Comparison of ENCODE assay signal across 8 mouse cellular contexts in genomic region chr10:81318589-81319329, GRCm38 (mm10). TPM values are rescaled to one million over a fixed set of nuclear protein-coding genes. Genes with fewer than 3 reads are reported as not detected.
A peak's percentile ranks its signal among the peaks of the same experiment; 100 is the strongest.
DNase-seq lines count a peak whose midpoint lies in the region; ATAC-seq and TF ChIP-seq lines count a peak whose summit lies in the region.

No protein-coding gene starts in this region.

- no peak for TF ChIP-seq POLR2A in olfactory bulb, adult 2 months (IDR thresholded peaks at IDR 0.05; ENCODE audit: insufficient read depth, low read depth, low read length)

- peak overlapping the region; percentile 89 for H3K27ac ChIP-seq in limb, embryonic 13.5 days
- H3K27ac ChIP-seq in olfactory bulb, adult 2 months (ENCODE audit: insufficient read depth, low read depth, low read length): no peak overlapping the region

- H3K27me3 ChIP-seq in limb, embryonic 13.5 days: no peaks in the 10 kb centered on the region

- peaks cover 68% of the 10 kb centered on the region for H3K36me3 ChIP-seq in limb, embryonic 13.5 days

- intact Hi-C loops in left cerebral cortex, postnatal 25 days (cut with DNase I): no loop called here

- TF ChIP-seq CTCF in olfactory bulb, adult 2 months (IDR thresholded peaks at IDR 0.05; ENCODE audit: insufficient read depth, low read depth, low read length): 0 out of 2 replicates have a peak, but pooled peaks have one; percentile 4

- H3K4me3 ChIP-seq in limb, embryonic 13.5 days: peak overlapping the region; percentile 96; the same call in 1 of the 2 replicates
- no peak overlapping the region for H3K4me3 ChIP-seq in olfactory bulb, adult 2 months (ENCODE audit: insufficient read depth, low read depth, low read length)

- H3K4me2 ChIP-seq in limb, embryonic 13.5 days (replicated peaks): peak overlapping the region; percentile 91

- peak; percentile 49 for DNase-seq in kidney, adult 11 months
- no peak for DNase-seq in kidney, adult 8-10 months
- DNase-seq in adrenal gland, adult 2 months: peak; percentile 85
- peak; percentile 36 for DNase-seq in gonadal fat pad, adult 2 months (ENCODE audit: low read depth)
- DNase-seq in left cerebral cortex, postnatal 25 days (ENCODE audit: low spot score in 2 of 2): no peak
- DNase-seq in layer of hippocampus, adult 11-12 months (ENCODE audit: low spot score): no peak

- ATAC-seq in limb, embryonic 13.5 days (ENCODE audit: low FRiP score, low read depth): no peak

- no peaks in the 10 kb centered on the region for H3K9me3 ChIP-seq in limb, embryonic 13.5 days

- H3K9ac ChIP-seq in limb, embryonic 13.5 days: peak overlapping the region; percentile 67; the same call in 1 of the 2 replicates

- peaks cover 48% of the 10 kb centered on the region for H3K4me1 ChIP-seq in limb, embryonic 13.5 days
- peaks cover 24% of the 10 kb centered on the region for H3K4me1 ChIP-seq in olfactory bulb, adult 2 months (ENCODE audit: control insufficient read depth, insufficient read depth, low read length)

- 92% methylated on average over 13 of the region's 13 CpGs for WGBS in limb, embryonic 13.5 days
- WGBS in olfactory bulb, adult 2 months: 75% methylated on average over 13 of the region's 13 CpGs

RNA-seq across cellular contexts. Expression of gene Cactin, which starts 2.1 kb away (rescaled TPM):
- 10 to 100 TPM; 32.6 to 40.3 TPM for total RNA-seq in adrenal gland, adult 2 months (2021)
- polyA plus RNA-seq in adrenal gland, adult 2 months (2012; rRNA removed): 35.5 and 37.4 TPM in 2 replicates
- polyA plus RNA-seq in gonadal fat pad, adult 2 months (2012; rRNA removed): 24.8 and 25.0 TPM in 2 replicates
- 41.8 and 42.3 TPM in 2 replicates for polyA plus RNA-seq in limb, embryonic 13.5 days (2015; fragmentation: Nextera tagmentation; extraction: Ambion mirVana)
- polyA plus RNA-seq in olfactory bulb, adult 2 months (2012; ENCODE audit: insufficient read depth, insufficient read length, low replicate concordance, missing spikeins): not detected in 2 replicates
- 10 to 100 TPM; 27.8 to 28.4 TPM for total RNA-seq in left cerebral cortex, postnatal 25 days (2021)

RNA-seq across cellular contexts. Expression of gene Tbxa2r, which starts 9.8 kb away (rescaled TPM):
- 10 to 100 TPM; 33.2 to 45.4 TPM for total RNA-seq in adrenal gland, adult 2 months (2021)
- 137 and 154 TPM in 2 replicates for polyA plus RNA-seq in adrenal gland, adult 2 months (2012; rRNA removed)
- polyA plus RNA-seq in gonadal fat pad, adult 2 months (2012; rRNA removed): 8.3 and 9.3 TPM in 2 replicates
- 5.2 and 7.8 TPM in 2 replicates for polyA plus RNA-seq in limb, embryonic 13.5 days (2015; fragmentation: Nextera tagmentation; extraction: Ambion mirVana)
- polyA plus RNA-seq in olfactory bulb, adult 2 months (2012; ENCODE audit: insufficient read depth, insufficient read length, low replicate concordance, missing spikeins): not detected in 2 replicates
- total RNA-seq in left cerebral cortex, postnatal 25 days (2021): 1 to 10 TPM; 1.2 to 1.4 TPM

RNA-seq across cellular contexts. Expression of gene Gipc3, which starts 24.3 kb away (rescaled TPM):
- total RNA-seq in adrenal gland, adult 2 months (2021): 10 to 100 TPM in 1 of 2 experiments, 1 to 10 TPM in 1; 2.9 to 10.3 TPM
- polyA plus RNA-seq in adrenal gland, adult 2 months (2012; rRNA removed): 2.8 and 3.2 TPM in 2 replicates
- polyA plus RNA-seq in gonadal fat pad, adult 2 months (2012; rRNA removed): 1.4 and 1.7 TPM in 2 replicates
- 0.06 TPM in 1 of 2 replicates, not detected in the other for polyA plus RNA-seq in limb, embryonic 13.5 days (2015; fragmentation: Nextera tagmentation; extraction: Ambion mirVana)
- not detected in 2 replicates for polyA plus RNA-seq in olfactory bulb, adult 2 months (2012; ENCODE audit: insufficient read depth, insufficient read length, low replicate concordance, missing spikeins)
- under 1 TPM; 0.92 to 0.96 TPM for total RNA-seq in left cerebral cortex, postnatal 25 days (2021)

RNA-seq across cellular contexts. Expression of gene Pip5k1c, which starts 26.0 kb away (rescaled TPM):
- 10 to 100 TPM; 34.3 to 44.6 TPM for total RNA-seq in adrenal gland, adult 2 months (2021)
- polyA plus RNA-seq in adrenal gland, adult 2 months (2012; rRNA removed): 71.0 and 72.8 TPM in 2 replicates
- 57.9 and 58.4 TPM in 2 replicates for polyA plus RNA-seq in gonadal fat pad, adult 2 months (2012; rRNA removed)
- polyA plus RNA-seq in limb, embryonic 13.5 days (2015; fragmentation: Nextera tagmentation; extraction: Ambion mirVana): 51.5 and 58.5 TPM in 2 replicates
- polyA plus RNA-seq in olfactory bulb, adult 2 months (2012; ENCODE audit: insufficient read depth, insufficient read length, low replicate concordance, missing spikeins): 935 TPM in 1 of 2 replicates, not detected in the other
- 100 to 1,000 TPM; 402 to 420 TPM for total RNA-seq in left cerebral cortex, postnatal 25 days (2021)

RNA-seq across cellular contexts. Expression of gene Tjp3, which starts 27.4 kb away (rescaled TPM):
- under 1 TPM; 0.41 to 0.92 TPM for total RNA-seq in adrenal gland, adult 2 months (2021)
- polyA plus RNA-seq in adrenal gland, adult 2 months (2012; rRNA removed): 0.52 and 0.72 TPM in 2 replicates
- 21.4 and 29.9 TPM in 2 replicates for polyA plus RNA-seq in gonadal fat pad, adult 2 months (2012; rRNA removed)
- 2.6 and 2.9 TPM in 2 replicates for polyA plus RNA-seq in limb, embryonic 13.5 days (2015; fragmentation: Nextera tagmentation; extraction: Ambion mirVana)
- polyA plus RNA-seq in olfactory bulb, adult 2 months (2012; ENCODE audit: insufficient read depth, insufficient read length, low replicate concordance, missing spikeins): not detected in 2 replicates
- total RNA-seq in left cerebral cortex, postnatal 25 days (2021): under 1 TPM; 0.23 to 0.30 TPM

Comparison
In these comparisons a context has a peak if more than half of its experiments do, and no peak if none do; other contexts are left out.
1. DNase-seq: peak in kidney, adult 11 months (single experiment), adrenal gland, adult 2 months (single experiment) and gonadal fat pad, adult 2 months (single experiment); none in kidney, adult 8-10 months (0 of 2), left cerebral cortex, postnatal 25 days (0 of 2) and layer of hippocampus, adult 11-12 months (single experiment).